Mouse (Mus musculus): ENCODE measurements around the gene Gm17455. TPM values are rescaled to one million over a fixed set of nuclear protein-coding genes. Genes with fewer than 3 reads are reported as not detected.

The Gm17455 gene
- total and polyA plus RNA-seq, 3 experiments: not detected

DNA sequence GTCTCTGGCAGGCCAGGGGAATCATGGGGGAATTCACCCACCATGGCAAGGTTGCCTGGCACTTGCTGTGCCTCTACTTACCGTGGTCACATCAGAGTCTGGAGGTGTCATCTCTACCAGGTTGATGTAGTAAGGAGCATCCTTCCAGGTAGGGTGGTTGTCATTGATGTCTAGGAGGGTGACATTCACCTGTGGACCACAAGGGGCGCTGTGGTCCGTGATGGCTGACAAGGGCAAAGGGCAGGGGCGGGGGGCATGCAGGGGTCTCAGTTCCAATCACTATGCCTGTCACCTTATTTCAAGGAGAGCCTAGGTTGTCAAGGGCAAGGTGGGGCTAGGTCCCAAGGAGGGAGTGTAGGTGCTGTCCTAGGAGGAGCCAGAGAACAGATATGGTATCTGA lies 20.1 kb downstream of the Gm17455 start:
- Histone ChIP-seq H3K9me3 (replicated peaks) (peaks cover 31% of the 10 kb centered on the region), H3K27me3 (ENCODE audit: insufficient read depth, low read length) (no peaks in the 10 kb centered on the region), H3K4me1 (ENCODE audit: insufficient read depth, low read depth, low read length) (no peaks in the 10 kb centered on the region), H3K4me3 (ENCODE audit: low read depth, low read length) (no peak overlapping the region), H3K36me3 (replicated peaks) (no peaks in the 10 kb centered on the region)
- TF ChIP-seq POLR2AphosphoS5 (IDR thresholded peaks at IDR 0.05; ENCODE audit: insufficient replicate concordance, low read depth, low read length) (no peak), GATA1 (IDR thresholded peaks at IDR 0.05; ENCODE audit: borderline replicate concordance, low read length) (no peak), CTCF (IDR thresholded peaks at IDR 0.05; ENCODE audit: low read depth, low read length) (no peak), TAL1 (conservative IDR thresholded peaks at IDR 0.05; ENCODE audit: low read depth, low read length) (no peak), GATA2 (IDR thresholded peaks at IDR 0.05; ENCODE audit: borderline replicate concordance, low read depth, low read length) (no peak)
- DNase-seq (ENCODE audit: low spot score) (no peak), ATAC-seq (ENCODE audit: extremely low read depth, insufficient number of reproducible peaks, low FRiP score, poor library complexity, severe bottlenecking) (no peak)

DNA sequence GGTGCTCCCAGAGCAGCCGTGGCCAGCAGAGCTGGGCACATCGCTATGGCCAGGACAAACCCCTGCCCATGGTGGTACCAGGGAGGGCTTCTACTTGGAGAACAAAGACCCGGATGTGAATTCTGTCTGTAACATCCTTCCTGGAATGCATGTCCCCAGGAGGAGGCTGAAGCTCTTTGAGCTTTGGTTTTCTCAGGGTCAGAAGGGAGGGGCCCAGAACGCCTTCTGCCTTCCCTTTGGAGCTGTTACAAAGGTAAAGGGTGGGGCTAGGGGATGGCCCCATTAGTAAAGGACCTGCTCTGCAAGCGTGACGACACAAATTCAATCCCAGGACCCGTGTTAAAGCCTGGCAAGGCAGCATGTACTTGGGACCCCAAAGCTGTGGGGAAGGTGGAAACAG lies 23.2 kb downstream of the Gm17455 start:
- H3K9me3 ChIP-seq (replicated peaks): peaks cover 47% of the 10 kb centered on the region
- H3K4me3 ChIP-seq (ENCODE audit: low read depth, low read length): no peak overlapping the region
- DNase-seq (ENCODE audit: low spot score) (no peak), ATAC-seq (ENCODE audit: extremely low read depth, insufficient number of reproducible peaks, low FRiP score, poor library complexity, severe bottlenecking) (no peak)
- no peak for TF ChIP-seq CTCF (IDR thresholded peaks at IDR 0.05; ENCODE audit: low read depth, low read length)
- TF ChIP-seq POLR2AphosphoS5 (IDR thresholded peaks at IDR 0.05; ENCODE audit: insufficient replicate concordance, low read depth, low read length): no peak
- TF ChIP-seq GATA2 (IDR thresholded peaks at IDR 0.05; ENCODE audit: borderline replicate concordance, low read depth, low read length): no peak
- no peak for TF ChIP-seq GATA1 (IDR thresholded peaks at IDR 0.05; ENCODE audit: borderline replicate concordance, low read length)
- no peak for TF ChIP-seq TAL1 (conservative IDR thresholded peaks at IDR 0.05; ENCODE audit: low read depth, low read length)
- H3K4me1 ChIP-seq (ENCODE audit: insufficient read depth, low read depth, low read length): no peaks in the 10 kb centered on the region
- H3K27me3 ChIP-seq (ENCODE audit: insufficient read depth, low read length): no peaks in the 10 kb centered on the region
- H3K36me3 ChIP-seq (replicated peaks): no peaks in the 10 kb centered on the region

DNA sequence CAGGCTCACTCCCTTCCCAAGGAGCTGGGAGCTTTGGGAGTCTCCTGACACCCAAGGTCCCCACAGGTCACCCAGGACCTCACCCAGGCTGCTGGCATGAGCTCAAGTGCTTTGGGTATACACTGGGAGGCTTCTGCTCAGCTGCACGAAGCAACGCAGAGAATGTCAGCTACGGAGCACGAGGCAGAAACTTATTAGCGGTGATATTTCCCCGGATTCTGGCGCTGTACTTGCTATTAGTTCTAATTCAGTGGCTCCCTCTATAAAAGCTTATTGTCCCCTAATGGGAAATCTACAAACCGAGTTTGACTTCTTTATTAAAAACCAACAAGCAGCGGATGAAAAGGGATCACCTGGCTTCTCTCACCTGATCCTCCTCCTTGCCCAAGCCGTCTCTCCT lies 30.5 kb downstream of the Gm17455 start:
- Histone ChIP-seq H3K36me3 (replicated peaks) (no peaks in the 10 kb centered on the region), H3K4me3 (ENCODE audit: low read depth, low read length) (no peak overlapping the region), H3K4me1 (ENCODE audit: insufficient read depth, low read depth, low read length) (no peaks in the 10 kb centered on the region), H3K9me3 (replicated peaks) (peaks cover 48% of the 10 kb centered on the region), H3K27me3 (ENCODE audit: insufficient read depth, low read length) (no peaks in the 10 kb centered on the region)
- ATAC-seq (ENCODE audit: extremely low read depth, insufficient number of reproducible peaks, low FRiP score, poor library complexity, severe bottlenecking): no peak
- no peak for TF ChIP-seq GATA2 (IDR thresholded peaks at IDR 0.05; ENCODE audit: borderline replicate concordance, low read depth, low read length)
- TF ChIP-seq CTCF (IDR thresholded peaks at IDR 0.05; ENCODE audit: low read depth, low read length): no peak
- TF ChIP-seq POLR2AphosphoS5 (IDR thresholded peaks at IDR 0.05; ENCODE audit: insufficient replicate concordance, low read depth, low read length): no peak
- no peak for TF ChIP-seq TAL1 (conservative IDR thresholded peaks at IDR 0.05; ENCODE audit: low read depth, low read length)
- TF ChIP-seq GATA1 (IDR thresholded peaks at IDR 0.05; ENCODE audit: borderline replicate concordance, low read length): no peak
- no peak for DNase-seq (ENCODE audit: low spot score)

DNA sequence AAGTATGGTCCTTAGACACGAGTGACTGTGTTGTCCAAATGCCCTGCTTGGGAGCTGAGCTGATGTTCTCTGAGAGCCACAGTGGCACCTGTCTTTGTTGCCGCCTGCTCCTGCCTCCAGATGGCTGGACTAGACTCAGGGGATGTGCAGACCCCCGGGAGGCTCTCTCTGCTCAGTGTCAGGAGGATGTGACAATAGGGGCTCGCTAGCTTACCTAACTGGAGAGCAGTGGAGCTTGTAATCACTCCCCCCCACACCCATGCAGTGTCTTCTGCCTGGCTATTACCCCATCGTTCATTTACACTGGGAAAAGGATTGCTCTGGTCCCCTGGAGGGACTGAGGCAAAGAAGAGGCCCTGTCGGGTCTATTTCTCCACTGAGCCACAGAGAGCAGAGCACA lies 31.1 kb downstream of the Gm17455 start:
- H3K4me1 ChIP-seq (ENCODE audit: insufficient read depth, low read depth, low read length): no peaks in the 10 kb centered on the region
- DNase-seq (ENCODE audit: low spot score) (no peak), ATAC-seq (ENCODE audit: extremely low read depth, insufficient number of reproducible peaks, low FRiP score, poor library complexity, severe bottlenecking) (no peak)
- H3K4me3 ChIP-seq (ENCODE audit: low read depth, low read length): no peak overlapping the region
- H3K27me3 ChIP-seq (ENCODE audit: insufficient read depth, low read length): no peaks in the 10 kb centered on the region
- TF ChIP-seq GATA1 (IDR thresholded peaks at IDR 0.05; ENCODE audit: borderline replicate concordance, low read length) (no peak), CTCF (IDR thresholded peaks at IDR 0.05; ENCODE audit: low read depth, low read length) (no peak), GATA2 (IDR thresholded peaks at IDR 0.05; ENCODE audit: borderline replicate concordance, low read depth, low read length) (no peak), POLR2AphosphoS5 (IDR thresholded peaks at IDR 0.05; ENCODE audit: insufficient replicate concordance, low read depth, low read length) (no peak), TAL1 (conservative IDR thresholded peaks at IDR 0.05; ENCODE audit: low read depth, low read length) (no peak)
- peaks cover 48% of the 10 kb centered on the region for H3K9me3 ChIP-seq (replicated peaks)
- H3K36me3 ChIP-seq (replicated peaks): no peaks in the 10 kb centered on the region

DNA sequence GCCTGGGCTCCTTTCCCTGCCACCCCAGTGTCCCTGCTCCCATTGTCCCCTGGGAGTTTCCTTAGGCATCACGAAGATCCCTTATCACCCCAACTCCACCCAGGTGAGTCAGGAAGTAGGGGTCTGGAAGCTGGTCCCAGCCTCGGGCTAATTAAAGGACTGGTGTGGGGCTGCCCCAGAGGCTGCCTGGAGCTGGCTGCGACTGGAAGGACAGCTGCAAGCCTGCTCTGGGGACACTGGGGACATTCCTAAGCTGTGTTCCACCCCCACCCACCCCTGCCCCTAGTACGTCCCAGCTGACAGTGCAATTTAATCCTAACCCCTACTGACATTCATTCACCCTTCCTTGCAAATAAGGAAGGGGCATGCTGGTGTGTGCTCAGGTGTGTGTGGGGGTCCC lies 33.2 kb downstream of the Gm17455 start:
- Histone ChIP-seq H3K27me3 (ENCODE audit: insufficient read depth, low read length) (no peaks in the 10 kb centered on the region), H3K9me3 (replicated peaks) (peaks cover 53% of the 10 kb centered on the region), H3K4me3 (ENCODE audit: low read depth, low read length) (no peak overlapping the region), H3K4me1 (ENCODE audit: insufficient read depth, low read depth, low read length) (no peaks in the 10 kb centered on the region), H3K36me3 (replicated peaks) (no peaks in the 10 kb centered on the region)
- ATAC-seq (ENCODE audit: extremely low read depth, insufficient number of reproducible peaks, low FRiP score, poor library complexity, severe bottlenecking) (no peak), DNase-seq (ENCODE audit: low spot score) (no peak)
- TF ChIP-seq TAL1 (conservative IDR thresholded peaks at IDR 0.05; ENCODE audit: low read depth, low read length) (no peak), CTCF (IDR thresholded peaks at IDR 0.05; ENCODE audit: low read depth, low read length) (no peak), GATA2 (IDR thresholded peaks at IDR 0.05; ENCODE audit: borderline replicate concordance, low read depth, low read length) (no peak), GATA1 (IDR thresholded peaks at IDR 0.05; ENCODE audit: borderline replicate concordance, low read length) (no peak), POLR2AphosphoS5 (IDR thresholded peaks at IDR 0.05; ENCODE audit: insufficient replicate concordance, low read depth, low read length) (no peak)

DNA sequence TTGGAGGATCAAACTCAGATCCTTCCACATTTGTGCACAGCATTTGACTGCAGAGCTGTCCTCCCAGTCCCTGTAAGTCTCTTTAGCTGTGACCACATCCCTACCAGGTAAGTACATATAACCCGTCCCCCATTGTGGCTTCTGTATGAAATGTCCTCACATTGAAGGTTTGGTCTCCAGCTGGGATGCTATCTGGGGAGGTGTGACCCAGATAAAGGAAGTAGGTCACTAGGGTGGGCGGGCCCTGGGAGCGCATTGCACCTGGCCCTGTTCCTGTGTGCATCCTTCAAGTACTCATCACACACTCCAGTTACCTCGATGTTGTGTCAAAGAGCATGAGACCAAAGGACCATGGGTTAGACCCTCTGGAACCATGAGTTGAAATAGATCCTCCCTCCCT lies 42.8 kb downstream of the Gm17455 start:
- ATAC-seq (ENCODE audit: extremely low read depth, insufficient number of reproducible peaks, low FRiP score, poor library complexity, severe bottlenecking) (no peak), DNase-seq (ENCODE audit: low spot score) (no peak)
- TF ChIP-seq TAL1 (conservative IDR thresholded peaks at IDR 0.05; ENCODE audit: low read depth, low read length): no peak
- no peak for TF ChIP-seq GATA1 (IDR thresholded peaks at IDR 0.05; ENCODE audit: borderline replicate concordance, low read length)
- no peak for TF ChIP-seq CTCF (IDR thresholded peaks at IDR 0.05; ENCODE audit: low read depth, low read length)
- no peak for TF ChIP-seq POLR2AphosphoS5 (IDR thresholded peaks at IDR 0.05; ENCODE audit: insufficient replicate concordance, low read depth, low read length)
- no peaks in the 10 kb centered on the region for H3K27me3 ChIP-seq (ENCODE audit: insufficient read depth, low read length)
- H3K4me1 ChIP-seq (ENCODE audit: insufficient read depth, low read depth, low read length): no peaks in the 10 kb centered on the region
- H3K4me3 ChIP-seq (ENCODE audit: low read depth, low read length): no peak overlapping the region
- H3K36me3 ChIP-seq (replicated peaks): no peaks in the 10 kb centered on the region
- peaks cover 51% of the 10 kb centered on the region for H3K9me3 ChIP-seq (replicated peaks)

Measured in G1E (cell line).